Mouse (Mus musculus) mature B cell (primary cell): Measurements from ENCODE around the gene Hsd17b3.

Experiments
- in situ Hi-C: fragments of 300-500 bp; cut with MboI; formaldehyde crosslinking; loops from 2 replicates; pipeline ENCODE4 v1.14.3; 2019

The Hsd17b3 gene

DNA sequence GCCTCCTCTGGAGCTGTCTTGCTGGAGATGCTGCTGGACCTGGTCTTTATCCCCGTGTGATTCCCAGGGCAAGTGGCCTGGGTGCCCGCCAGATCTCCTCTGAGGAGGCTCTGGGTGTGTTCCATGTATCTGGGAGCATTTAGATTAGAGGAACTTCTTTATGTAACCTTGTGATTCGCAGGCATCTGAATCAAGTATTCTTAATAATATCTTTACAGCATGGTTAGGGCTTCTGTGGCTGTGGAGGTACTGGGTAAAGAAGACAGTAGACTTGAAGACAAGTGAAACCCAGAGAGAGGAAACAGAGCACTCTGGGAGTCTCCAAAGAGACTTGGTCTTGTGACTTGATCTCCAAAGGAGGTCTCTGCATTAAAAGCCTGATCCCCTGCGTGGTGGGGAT is at the start of gene Hsd17b3:
TSS of gene Hsd17b3 (minus strand) at position 101 of the 400 bp plus-strand sequence.
- in situ Hi-C loops: no loop called here

DNA sequence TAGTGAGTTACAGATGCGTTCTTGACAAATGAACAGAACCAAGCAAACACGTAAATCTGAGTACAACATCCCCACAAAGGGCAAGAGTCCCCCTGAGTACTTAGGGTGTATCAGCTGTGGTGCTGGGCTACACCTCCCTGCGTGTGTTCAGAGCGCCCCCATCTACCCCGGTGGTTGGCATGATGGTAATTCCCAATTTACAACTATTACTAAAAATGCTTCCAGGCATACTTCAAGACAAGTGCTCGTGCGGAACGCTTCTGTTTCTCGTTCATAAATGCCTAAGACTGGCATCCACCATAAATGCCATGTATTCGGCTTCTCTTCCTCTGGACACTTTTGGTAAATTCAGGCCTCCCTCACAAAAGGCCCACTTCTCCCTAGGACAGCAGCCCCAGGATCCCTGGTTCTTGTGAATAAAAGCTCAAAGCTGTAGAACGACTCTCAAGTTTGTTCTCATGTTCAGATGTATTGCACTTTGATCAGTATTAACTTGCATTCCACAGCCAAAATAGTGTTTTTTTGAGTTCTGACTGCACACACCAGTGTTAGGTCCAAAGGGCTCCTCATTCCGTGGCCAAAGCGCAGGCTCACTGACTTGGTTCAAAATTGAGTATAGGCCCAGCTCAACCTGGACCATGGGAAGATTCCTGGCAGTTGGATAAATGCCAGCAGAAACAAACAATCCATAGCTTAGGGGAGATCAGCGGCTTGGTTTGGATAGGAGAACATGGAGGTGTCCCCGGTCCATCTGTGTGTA is 40.8 kb upstream of the Hsd17b3 start:
- in situ Hi-C loops: no loop called here

DNA sequence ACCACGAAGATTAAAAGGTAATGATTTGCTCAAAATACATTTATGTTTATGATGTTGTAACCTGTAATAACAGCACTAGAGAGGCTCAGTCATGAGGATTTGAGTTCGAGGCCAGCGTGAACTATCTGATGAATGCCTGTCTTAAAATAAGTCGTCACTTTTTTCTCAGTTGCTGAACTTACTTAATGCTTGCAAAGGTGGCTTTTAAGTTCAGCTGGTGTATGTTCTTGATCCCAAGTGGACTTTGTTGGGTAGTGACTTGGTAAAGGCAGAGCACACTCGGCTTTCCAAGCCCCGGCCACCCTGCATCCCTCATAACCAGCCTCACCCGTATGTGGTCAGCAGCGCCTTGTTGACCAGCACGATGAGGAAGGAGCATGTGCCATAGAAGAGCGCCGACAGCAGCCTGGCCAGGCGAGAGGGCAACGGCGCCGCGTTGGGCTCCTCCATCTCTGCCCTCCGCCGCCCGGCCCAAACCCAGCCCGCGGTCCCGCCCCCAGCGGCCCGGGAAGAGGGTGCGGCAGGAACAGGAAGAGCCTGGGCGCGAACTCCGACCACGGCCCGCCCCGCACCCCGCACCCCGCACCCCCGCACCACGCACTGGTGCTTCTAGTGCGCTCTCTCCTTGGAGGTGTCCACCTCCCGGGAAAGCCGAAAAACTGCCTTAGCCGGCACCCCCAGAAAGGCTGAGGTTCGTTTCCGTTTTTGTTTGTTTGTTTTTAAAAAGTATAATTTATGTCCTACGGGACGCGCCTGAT is 40.0 kb upstream of the Hsd17b3 start, which contains the start of gene Slc35d2:
TSS of gene Slc35d2 (minus strand) at position 511 of the 758 bp plus-strand sequence.
- in situ Hi-C loops: no loop called here

GRCm38 (mm10) chr13:64126316-64126715 is 37.3 kb upstream of the Hsd17b3 start:
- in situ Hi-C loops: no loop called here

GRCm38 (mm10) chr13:64124886-64125285 is 35.9 kb upstream of the Hsd17b3 start:
- in situ Hi-C loops: no loop called here

DNA sequence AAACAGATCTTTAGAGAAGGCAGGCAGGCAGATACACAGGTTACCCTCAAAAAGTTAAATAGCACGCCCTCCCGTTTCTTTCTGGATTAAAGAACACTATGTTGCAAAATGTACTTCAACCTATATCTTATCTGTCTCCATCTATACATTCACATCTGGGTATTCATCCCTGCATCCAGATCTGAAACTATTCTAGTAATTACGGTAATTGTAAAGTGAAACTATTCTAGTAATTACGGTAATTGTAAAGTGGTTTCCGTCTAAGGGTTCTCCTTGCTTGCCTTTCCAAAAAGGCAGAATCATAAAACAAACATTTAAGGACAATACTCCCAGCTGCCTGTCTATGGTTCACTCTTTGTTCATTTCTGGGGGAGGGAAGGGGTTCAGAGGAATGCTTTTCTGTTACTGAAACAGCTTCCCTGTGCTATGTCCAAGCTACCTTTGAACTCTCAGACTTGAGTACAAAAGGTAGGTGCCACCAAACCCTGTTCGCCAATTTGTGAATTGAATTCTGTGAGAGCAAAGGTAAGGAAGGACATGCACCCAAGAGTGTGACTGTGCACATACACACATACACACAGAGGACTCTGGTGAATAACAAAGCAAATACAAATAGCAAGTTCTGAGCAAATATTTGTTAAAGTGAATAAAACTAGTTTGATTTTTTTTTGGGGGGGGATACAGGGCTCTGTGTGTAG is 34.6 kb upstream of the Hsd17b3 start:
- in situ Hi-C loops: no loop called here

GRCm38 (mm10) chr13:64120760-64121159 is 31.7 kb upstream of the Hsd17b3 start:
- in situ Hi-C loops: no loop called here

- in situ Hi-C loops: no loop called here
These were observed 28.4 kb upstream of the Hsd17b3 start for GRCm38 (mm10) chr13:64117442-64117841.

GRCm38 (mm10) chr13:64110421-64110820 is 21.4 kb upstream of the Hsd17b3 start:
- in situ Hi-C loops: no loop called here

DNA sequence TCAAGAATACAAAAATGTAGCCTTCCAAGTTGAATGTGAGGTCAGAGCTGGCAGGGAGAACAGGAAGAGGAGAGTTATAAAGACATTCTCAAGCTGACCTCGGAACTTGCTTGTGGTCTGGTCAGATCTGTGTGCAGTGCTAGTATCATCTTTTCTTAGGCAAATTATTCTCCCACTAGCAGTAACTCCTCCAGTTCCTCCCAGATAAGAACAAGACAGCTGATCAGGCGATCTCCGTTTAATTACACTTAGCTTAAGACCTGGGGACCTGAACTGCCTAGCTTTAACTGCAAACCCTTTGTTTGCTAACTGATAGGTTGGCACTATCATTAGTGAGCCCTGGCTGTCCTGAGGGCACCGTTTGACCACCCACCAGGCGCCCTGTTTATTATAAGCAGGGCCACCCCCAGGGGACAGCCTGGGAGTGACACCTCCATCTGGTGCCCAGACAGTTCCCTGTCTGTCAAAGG is 19.4 kb upstream of the Hsd17b3 start:
- in situ Hi-C loops: no loop called here

- in situ Hi-C loops: no loop called here
These were observed 18.5 kb upstream of the Hsd17b3 start for GRCm38 (mm10) chr13:64107535-64107934.

DNA sequence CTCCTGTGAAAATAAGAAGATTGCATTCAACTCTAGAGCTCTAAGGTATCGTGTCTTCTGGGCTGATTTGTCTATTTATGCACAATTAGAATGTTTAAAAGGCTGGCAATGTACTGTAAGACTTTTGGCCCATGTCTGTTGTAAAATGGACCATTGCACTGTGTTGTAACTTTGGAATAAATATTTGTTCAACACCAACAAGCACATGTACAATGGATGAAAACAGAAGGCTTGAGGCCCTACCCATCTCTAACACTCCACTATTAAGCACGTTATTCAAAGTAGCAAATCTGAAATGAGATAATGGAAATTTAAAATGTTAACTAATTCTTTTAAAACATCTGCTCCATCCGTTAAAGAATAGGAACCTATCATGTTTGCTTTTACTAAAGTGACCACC is 18.1 kb upstream of the Hsd17b3 start:
- in situ Hi-C loops: no loop called here

- in situ Hi-C loops: no loop called here
These were observed 16.7 kb upstream of the Hsd17b3 start for GRCm38 (mm10) chr13:64105690-64106089.

GRCm38 (mm10) chr13:64100186-64100585 is 11.2 kb upstream of the Hsd17b3 start:
- in situ Hi-C loops: no loop called here

- in situ Hi-C loops: no loop called here
These were observed 10.0 kb upstream of the Hsd17b3 start for GRCm38 (mm10) chr13:64098992-64099391.

DNA sequence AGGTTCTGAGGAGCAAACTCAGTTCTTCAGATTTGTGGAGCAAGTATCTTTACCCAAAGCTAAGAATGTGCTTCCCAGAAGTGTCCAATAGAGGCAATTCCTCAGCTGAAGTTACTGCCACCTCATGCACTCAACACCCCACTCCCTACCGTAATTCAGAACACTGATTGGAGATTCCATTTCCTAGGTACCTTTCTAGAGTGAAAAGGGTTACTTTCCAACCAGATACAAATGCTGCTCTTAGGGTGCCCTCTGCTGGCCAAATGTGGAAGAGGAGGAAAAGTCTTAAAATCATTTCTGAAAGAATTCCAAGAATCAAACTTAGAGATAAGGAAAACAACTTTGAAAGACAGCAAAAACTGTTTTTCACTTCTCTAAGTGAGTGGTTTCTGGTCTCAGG is 4.3 kb upstream of the Hsd17b3 start:
- in situ Hi-C loops: no loop called here

- in situ Hi-C loops: no loop called here
These were observed 3.7 kb upstream of the Hsd17b3 start for GRCm38 (mm10) chr13:64092752-64093151.

- in situ Hi-C loops: no loop called here
These were observed 3.1 kb upstream of the Hsd17b3 start for GRCm38 (mm10) chr13:64092141-64092540.

DNA sequence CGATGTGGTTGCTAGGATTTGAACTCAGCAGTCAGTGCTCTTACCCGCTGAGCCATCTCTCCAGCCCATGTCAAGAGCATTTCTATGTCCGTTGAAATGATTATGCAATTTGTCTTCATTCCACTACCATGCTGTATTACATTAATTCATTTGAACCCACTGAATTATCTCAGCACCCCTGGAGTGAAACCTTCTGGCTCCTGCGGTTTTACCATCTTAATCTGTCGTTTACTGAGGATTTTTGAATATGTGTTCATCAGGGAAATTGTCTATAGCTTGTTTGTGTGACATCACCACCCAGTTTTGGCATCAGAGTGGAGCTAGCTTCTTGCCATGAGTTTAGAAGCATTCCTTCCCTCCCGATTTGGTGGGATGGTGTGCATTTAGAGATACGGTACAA is 2.0 kb upstream of the Hsd17b3 start:
- in situ Hi-C loops: no loop called here

DNA sequence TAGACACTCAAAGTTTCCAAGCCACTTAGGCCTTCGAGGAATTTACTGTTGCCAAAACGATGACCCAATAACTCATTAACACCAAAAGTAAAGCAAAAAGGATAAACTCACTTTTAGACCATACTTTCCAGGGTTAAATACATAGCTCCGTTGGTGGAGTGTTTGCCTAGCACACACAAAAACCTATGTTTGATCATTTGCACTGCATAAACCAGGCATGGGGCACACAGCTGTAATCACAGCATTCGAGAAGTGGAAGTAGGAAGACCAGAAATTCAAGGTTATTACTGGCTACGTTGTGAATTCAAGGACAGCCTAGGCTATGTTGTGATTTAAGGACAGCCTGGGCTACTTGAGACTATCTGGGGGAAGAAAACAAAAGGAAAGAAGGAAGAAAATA is 1.2 kb upstream of the Hsd17b3 start:
- in situ Hi-C loops: no loop called here

- in situ Hi-C loops: no loop called here
These were observed 973 bp downstream of the Hsd17b3 start for GRCm38 (mm10) chr13:64088057-64088456.

DNA sequence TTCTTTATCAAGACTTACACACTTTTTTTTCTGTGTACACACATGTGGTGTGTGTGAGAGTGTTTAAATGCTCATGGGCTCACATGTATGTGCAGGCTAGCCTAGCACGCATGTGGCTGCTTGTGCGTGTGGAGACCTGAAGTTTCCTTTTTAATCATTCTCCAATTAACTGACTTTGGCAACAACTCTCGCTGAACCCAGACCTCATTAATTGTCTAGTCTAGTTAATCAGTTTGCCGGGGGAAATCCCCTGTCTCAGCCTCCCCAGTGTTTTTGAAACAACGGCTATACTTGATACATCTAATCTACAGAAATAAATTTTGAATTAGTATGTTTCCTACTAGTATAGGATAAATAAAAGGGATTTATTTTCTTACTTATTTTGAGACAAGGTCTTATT is 3.0 kb downstream of the Hsd17b3 start:
- in situ Hi-C loops: no loop called here
